Mouse (Mus musculus): ENCODE data around the gene BC052040.

- no peak for TF ChIP-seq CTCF (conservative IDR thresholded peaks at IDR 0.05; ENCODE audit: low read length)
- TF ChIP-seq NANOG (IDR thresholded peaks at IDR 0.05; ENCODE audit: borderline replicate concordance, low read length), result no peak
Measured at GRCm38 (mm10) chr2:115758542-115758941, 177.0 kb downstream of the BC052040 start.
